Mouse (Mus musculus) ES-CJ7 (cell line): ENCODE results near the gene Fip1l1.

Experiments
- DNase-seq: peaks from one replicate; pipeline ENCODE4 v3.0.0; 2011; ENCODE audit warnings: low read depth, low spot score

Fip1l1 gene

DNA sequence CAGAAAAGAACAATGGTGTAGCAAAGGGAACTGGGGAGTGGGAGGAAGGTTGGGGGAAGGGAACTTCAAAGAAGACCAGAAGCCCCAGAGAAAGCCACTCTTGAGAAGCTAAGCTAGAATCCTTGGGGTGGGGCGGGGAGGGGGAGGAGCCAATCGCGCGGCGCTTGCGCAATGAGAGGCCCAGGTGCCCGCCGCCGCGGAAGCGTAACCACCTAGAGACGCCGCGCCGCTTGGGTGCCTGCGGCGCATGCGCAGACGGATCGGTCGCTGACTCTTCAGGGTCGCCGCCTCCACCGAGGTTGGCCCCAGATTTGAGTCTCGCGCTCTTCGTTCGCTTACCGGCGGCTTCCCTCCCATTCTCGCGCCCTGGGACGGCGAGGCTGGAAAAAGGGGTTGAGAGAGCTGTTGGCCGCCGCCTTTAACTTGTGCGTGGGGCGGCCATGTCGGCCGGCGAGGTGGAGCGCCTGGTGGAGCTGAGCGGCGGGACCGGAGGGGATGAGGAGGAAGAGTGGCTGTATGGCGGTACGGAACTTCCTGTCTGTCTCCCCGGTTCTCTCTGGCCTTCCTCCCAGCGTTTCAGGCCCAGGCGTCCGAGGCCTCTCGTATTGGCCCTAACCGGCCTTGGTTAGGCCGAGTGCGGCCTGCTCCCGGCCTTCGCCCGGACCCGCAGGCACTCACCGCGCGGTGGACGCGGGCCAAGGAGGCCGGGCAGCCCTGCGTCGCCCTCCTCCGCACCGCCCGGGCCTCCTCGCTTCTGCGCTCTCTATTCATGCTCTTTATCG, at the start of gene Fip1l1:
TSS of gene Fip1l1 (plus strand) at position 210 of the 782 bp plus-strand sequence.
- DNase-seq: peak; percentile 97

DNA sequence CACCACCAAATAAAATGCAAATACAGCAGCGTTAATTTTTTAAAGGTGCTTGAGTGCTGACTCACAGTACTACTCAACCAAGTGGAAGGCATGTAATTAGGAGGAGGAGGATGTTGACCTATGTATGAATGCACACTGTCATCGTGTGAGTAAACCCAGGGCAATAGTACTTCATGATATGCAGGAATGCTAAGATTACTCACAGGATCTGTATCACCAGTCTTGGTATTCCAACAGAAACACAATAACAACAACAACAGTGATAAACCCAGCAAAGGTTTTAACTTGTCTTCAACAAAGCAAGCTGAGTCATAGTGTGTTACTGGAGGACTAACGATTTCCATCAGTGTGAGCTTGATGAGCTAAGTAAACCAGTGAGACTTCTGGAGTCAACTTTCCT, 42.5 kb upstream of the Fip1l1 start:
- DNase-seq: no peak

DNA sequence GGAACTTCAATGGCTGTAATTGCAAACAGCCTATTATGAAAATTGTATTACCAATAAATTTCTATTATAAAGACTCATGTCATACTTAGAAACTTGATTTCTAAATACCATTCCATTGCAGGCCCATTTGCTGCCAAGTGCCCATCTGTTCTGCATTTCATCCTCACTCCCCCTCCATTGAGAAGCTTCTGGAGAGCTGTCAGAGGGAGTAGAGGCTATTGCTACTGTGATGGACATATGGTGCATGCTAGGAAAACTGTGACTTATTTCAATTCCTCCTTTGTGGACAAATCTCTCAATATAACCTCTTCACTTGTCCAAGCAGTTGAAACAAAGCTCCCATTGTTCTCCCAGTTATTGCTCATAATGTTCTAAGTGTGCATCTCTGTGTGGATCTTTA, 23.6 kb upstream of the Fip1l1 start:
- no peak for DNase-seq

DNA sequence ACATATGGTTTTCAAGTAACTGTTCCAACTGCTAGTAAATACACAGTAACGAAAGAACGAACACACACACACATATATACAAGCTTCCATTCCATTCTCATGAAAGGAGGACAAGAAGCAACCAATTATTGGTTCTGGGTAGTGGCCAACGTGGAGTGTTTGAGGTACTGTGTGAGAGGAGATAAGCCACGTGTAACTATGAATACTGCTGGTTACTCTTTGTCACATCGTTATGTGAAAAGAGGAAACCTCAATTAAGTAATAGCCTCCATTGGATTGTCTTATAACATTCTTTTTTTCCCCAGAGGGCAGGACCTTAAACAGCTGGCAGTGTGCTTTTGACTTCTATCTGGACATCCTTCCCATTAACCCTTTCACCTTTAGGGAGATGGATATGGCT, 8.2 kb upstream of the Fip1l1 start:
- no peak for DNase-seq

DNA sequence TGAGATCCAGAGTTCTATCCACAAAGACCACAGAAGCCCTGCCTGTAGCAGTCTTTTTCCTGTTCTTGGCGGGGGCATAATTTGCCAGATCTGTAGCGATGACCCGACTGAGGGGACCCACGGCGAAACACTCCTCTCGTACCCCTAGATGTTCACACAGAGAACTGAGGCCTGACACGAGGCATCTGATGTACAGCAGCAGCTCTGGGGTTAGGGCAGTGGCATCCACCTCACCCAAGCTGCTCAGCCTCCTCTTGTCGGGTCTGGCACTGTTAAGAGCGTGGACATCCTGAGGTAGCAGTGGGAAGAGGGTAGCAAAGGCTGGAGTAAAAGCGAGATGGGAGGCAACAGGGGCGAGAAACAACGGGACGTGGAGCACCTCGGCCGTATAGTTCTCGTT, 4.5 kb upstream of the Fip1l1 start:
- no peak for DNase-seq

DNA sequence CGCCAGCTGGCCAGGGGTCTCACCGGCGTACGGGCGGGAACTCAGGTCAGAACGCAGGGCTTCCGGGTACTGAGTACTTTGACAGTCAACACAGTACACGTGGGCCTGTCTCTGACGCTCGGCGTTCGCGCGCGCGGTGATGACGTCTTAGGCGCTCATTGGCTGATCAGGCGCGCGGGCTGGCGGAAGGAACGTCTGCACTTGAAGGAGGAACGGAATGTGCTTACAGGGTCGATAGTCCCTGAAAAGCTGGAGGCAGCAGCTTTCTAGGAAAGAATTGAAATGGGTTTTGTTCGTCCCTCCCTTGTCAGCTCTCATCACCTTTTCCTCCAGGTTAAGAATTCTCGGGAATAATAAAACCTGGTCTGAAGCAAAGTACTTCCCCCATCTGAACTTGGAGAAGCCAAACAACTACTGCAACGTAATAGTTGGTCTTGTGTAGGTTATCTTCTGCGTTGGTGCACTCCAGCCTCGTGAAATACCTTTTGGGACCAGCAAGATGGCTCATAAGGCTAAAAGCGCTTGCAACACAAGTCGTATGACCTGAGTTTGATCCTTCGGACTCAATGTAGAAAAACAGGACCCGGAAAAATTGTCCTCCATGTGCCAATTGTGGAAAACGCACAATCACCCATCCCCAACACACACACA, 3.5 kb upstream of the Fip1l1 start, which contains the start of gene Scfd2:
TSS of gene Scfd2 (minus strand) at position 130 of the 651 bp plus-strand sequence.
- DNase-seq: peak; percentile 97

DNA sequence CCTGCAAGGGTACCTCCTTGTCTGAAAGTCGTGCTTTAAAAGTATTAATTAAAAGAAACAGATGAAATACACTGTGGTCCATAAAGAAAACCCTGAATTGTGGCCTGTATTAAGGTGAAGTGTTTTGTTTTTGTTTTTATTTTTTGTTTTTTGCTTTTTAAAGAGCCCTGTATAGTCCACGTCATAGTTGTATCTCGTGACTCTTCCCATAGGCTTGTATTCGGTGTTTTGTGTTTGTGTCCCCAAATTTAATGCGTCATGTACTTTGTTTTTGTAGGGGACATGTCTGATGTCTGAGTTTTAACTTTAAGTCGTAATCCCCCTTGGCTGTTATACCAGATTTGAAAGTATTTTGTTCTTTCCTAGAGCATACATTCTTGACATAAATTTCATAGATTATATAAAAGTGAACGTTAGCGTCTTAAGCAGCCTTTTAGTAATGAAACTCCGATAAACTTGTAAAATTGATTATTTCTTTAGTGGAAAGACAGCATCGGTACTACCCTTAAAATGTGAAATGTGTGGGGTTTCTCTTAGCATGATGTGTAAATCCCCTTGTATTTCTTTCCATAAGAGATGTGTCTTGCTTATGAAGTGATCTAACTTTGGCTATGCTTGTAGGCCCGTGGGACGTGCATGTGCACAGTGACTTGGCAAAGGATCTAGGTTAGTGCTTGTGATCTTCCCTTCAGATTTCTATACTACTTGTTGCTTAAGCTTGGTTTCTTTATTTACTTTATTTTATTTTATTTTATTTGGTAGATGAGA, 1.1 kb downstream of the Fip1l1 start:
- no peak for DNase-seq

DNA sequence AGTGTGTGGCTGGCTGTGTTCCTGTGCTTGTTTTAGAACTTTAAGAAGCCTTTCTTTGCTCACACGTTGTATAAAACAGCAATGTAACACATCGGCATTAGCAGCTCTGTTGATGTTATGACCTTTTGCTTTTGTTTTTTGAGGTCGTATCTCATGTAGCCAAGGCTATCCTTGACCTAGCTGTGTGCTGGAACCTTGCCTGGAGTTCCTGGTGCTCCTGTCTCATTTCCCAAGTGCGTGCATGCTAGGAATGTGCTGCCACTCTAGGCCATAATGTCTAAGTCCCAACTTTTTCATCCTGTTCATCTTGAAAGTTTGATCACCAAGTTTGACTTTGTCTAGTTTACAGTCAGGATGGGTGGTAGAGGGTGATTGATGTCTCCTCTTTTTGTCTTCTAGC, 10.4 kb downstream of the Fip1l1 start:
- no peak for DNase-seq

DNA sequence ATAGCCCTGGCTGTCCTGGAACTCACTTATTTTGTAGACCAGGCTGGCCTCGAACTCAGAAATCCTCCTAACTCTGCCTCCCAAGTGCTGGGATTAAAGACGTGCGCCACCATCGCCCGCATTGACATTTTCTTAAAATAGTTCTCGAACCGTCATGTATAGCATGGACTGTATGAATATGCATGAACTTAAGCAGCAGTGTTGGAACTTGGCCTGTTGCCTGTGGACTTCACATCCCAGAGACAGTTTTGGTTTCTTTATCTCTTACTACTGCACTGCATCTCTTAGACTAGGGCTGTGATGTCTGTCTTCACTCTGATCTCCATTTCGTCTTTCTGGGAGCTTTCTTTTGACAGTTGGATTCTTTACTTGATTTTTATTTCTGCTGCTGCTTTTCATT, 14.3 kb downstream of the Fip1l1 start:
- DNase-seq: no peak

DNA sequence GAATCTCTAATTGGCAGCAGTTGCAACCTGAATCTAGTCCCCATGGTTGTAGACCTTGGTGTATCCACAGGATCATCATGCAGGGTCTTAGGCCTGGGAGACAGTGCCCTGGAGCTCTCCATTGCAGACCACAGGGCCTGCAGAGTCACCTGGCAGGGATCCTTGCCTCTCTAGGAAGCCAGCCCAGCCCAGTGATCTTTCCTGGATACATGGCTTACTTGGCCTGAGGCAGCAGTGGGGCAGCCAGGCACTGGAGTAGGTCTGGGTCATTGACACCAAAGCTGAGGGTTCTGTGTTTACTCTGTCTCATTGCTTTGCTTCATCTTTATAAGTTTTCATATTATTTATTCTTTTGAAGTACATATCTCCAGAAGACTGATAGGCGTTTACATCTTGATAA, 25.9 kb downstream of the Fip1l1 start:
- DNase-seq: no peak

DNA sequence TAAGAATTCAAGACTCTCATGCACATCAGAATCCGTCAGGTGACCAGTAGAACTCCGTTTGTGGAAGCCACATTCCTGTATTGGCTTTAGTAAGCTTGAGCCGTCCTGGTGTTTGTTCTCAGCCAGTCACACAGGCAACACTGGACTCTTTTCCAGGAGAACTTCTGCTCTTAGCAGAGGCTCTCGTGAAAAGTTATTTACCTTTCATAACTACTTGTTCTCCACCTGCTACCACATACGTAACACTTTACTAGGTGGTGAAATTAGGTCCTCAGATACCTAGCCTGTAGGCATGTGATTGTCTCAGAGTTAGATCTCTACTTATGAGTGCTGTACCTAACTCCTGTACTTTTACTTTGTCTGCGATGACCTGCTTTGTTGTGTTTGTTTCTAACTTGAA, 36.5 kb downstream of the Fip1l1 start:
- no peak for DNase-seq

DNA sequence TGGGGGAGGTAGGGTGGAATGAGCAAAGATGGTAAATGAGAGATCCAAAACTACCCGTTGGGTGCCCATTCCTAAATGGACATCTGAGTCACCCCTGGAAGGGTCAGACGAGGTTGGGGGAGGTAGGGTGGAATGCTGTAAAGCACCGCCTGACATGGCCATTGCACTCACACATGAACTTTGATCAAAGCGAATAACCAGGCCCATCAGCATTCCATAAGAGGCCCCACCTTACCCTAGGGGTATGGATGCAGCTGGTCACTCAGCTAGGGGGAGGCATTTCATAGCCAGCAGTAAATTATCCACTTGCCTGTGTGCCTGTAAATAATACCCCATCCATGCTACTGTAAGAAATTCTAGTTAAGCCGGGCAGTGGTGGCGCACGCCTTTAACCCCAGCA, 53.9 kb downstream of the Fip1l1 start:
- DNase-seq: no peak

DNA sequence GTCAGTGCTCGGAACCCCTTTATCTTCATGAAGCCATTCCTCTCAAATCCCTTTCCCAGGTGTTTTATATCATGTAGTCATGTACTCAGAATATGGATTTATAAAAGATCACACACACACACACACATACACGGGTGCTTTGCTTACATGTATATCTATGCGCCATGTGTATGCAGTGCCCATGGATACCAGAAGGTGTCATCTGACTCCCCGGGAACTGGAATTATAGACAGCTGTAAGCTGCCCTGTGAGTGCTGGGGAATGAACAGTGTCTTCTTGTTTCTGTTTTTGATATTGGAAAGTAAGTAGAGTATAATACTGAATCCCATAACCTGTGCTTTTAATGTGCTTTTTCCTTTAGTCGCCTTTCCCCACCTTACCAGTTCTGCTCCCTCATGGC, 56.2 kb downstream of the Fip1l1 start:
- peak; percentile 30 for DNase-seq

DNA sequence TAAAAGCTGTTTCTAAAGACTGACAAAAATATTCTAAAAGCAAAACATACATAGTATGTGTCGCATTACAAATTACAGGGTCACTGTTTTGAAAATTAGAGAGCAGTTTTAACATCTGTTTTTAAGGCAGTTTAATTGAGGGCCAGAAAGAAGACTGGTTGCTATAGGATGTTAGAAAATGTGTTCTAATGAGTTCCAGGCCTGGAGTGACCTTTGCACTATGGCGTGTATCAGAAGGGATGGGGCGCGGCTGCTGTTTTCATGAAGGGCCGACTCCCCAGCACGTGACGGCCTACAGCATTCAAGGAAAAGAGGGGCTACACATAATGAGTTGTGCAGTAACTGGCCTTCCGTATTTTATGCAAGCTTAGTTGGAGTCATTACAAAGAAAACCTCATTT, 57.9 kb downstream of the Fip1l1 start:
- no peak for DNase-seq

DNA sequence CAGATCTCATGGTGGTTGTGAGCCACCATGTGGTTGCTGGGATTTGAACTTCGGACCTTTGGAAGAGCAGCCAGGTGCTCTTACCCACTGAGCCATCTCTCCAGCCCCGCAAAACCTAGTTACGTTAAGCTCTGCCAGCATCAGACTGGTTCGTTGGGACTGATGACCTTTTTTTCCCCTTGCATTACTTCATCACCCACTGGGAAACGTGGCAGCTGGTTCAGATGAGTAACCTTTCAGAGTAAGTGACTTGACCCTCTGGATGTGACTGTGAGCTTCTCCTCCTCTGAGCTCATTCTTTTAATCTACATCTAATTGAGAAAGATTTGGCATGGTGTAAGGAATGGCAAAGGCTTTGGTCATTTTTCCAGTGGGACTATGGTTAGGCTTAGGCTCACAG, 64.8 kb downstream of the Fip1l1 start:
- DNase-seq: no peak

DNA sequence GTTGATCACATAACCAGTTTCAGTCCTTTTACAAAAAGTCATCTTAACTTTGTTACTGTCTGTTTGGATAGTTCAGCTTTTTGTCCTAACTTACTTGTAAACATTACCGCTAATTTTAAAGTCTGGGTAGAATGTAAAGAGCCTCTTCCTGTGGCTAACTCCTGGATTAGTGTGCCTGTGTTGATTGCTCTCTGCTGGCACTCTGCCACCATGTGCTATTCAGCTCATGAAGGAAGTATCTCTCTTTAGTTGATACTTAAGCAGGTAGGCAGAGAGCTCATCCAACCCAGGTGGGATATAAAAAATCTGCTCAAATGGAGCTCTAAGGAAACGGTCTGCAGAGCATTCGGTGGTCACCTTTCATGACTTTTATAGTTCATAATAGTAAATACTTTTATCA, 65.9 kb downstream of the Fip1l1 start:
- DNase-seq: no peak

DNA sequence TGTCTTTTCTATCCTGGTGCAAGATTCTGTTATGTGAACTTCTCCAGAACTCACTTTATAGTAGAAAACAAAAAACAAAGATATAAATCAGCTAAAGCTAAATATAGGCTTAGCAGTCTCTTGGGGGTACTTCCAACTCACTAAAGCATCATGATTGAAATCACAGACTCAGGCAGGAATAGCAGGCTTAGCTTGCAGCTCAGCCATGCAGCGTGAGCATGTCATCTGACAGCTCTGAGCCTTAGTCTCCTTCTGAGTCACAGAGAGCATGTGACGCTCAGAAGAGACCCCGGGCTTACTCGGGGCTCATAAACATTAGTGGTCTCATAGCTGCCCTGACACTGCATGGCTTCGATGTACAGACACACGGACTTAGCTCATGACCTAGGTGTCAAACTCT, 66.7 kb downstream of the Fip1l1 start:
- DNase-seq: no peak

DNA sequence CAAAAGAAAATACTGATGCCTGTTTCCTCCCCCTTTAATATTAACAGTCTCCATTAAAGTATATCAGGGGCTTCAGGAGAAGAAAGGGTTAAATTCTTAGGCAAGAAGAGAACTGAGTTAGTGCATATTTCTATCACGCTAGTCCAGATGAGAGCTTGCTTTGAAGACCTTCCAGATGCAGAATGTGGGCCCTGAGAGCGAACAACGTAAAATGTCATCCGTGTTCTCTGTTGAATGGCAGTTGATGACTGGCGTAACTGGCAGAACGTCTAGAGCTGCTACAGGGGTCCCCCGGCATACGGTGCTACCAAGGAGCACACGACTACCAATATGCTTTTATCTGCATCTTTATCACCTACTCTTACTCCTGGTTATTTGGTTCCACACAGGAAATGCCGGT, 67.1 kb downstream of the Fip1l1 start:
- DNase-seq: no peak

DNA sequence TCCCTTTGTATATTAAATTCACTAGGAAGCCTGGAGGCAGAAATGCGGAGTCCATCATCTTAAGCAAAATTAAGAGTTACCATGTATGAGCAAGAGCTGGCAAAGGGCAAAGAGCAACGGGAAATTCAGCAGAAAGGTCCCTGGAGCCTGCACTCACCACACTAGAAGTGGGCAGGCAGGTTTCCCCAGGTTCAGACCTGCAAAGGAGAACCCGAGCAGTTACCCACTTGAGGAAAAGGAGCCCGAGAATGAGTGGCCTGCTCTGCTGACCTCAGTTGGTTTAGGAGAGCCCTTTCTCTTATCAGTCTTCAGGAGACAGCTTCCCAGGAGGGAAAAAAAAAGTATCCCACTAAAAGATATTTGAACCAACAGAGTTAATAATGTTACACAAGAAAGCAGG, 68.1 kb downstream of the Fip1l1 start:
- no peak for DNase-seq

DNA sequence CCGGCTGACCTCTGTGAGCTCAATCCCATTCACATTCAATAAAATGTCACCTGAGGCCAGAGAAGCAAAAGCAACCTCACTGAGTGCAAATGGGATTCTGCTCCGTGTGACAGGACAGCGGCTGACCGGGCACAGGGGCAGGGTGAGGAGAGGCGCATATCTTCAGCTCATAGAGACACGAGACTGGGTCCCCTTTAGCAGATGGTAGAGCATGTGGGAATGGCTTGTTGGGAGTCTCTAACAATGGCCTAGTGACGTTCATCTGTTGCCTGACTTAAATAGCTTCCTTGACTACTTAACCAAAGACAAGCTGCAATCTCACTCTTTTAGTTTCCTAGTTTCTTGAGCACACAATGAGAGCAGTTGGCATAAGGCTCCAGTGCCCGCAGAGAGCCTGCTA, 71.0 kb downstream of the Fip1l1 start:
- DNase-seq: no peak

DNA sequence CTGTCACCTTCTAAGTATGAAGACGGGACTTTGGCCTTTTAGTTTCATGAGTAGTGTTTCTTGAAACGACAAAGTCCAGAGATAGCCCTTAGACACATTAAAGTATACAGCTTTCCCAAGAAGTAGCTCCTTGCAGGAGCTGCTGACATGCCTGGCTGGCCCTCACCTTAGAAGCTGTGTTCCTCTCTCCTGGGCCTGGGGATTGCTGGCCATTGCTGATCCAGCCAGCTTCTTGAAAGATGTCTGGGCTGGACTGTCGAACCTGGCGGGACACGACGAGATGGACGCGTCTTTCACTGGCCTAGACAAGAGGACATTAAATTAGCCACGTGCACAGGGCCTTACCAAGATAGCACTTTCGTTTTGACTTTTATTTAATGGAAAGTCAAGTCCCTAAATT, 75.3 kb downstream of the Fip1l1 start:
- no peak for DNase-seq

DNA sequence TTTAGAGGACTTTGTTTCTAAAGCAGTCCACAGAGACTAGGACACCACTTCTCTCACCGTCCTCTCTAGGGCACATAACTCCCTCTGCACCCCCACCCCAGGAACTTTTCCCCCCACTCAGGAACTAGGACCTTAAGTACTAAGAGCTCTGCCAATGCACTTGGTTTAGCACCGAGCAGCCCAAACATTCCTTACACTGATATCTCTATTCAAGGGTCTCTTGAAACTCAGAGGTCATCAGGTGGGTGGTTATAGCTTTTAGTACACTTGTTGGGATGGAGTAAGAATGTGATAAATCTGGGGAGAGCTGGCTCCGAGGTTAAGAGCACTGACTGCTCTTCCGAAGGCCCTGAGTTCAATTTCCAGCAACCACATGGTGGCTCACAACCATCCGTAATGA, 77.5 kb downstream of the Fip1l1 start:
- no peak for DNase-seq
